Mouse (Mus musculus) ES-CJ7 (cell line): Measurements from ENCODE around the gene Adcyap1.

Experiments used
- DNase-seq: peaks from one replicate; pipeline ENCODE4 v3.0.0; 2011; ENCODE audit warnings: low read depth, low spot score

Adcyap1 gene

DNA sequence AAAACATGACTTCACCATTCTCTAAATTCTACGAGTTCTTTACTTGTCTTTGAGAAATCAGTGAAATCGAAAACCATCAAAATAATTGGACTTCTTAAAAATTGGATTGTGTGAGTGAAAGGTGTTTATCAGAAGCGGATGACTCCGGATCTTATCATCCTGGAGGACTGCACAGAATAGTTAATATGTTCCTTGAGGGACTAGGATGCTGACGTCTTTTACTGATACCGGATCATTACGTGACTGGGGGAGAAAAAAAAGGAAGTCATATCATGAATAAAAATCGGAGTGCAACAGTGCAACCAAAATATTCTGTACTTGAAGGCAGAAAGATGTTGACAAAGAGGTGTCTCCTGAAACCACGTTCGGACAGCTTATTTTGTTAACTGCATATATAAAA lies at the start of gene Adcyap1:
Adcyap1 (plus strand) TSS at position 301 of the 400 bp plus-strand sequence.
- DNase-seq, result no peak

DNA sequence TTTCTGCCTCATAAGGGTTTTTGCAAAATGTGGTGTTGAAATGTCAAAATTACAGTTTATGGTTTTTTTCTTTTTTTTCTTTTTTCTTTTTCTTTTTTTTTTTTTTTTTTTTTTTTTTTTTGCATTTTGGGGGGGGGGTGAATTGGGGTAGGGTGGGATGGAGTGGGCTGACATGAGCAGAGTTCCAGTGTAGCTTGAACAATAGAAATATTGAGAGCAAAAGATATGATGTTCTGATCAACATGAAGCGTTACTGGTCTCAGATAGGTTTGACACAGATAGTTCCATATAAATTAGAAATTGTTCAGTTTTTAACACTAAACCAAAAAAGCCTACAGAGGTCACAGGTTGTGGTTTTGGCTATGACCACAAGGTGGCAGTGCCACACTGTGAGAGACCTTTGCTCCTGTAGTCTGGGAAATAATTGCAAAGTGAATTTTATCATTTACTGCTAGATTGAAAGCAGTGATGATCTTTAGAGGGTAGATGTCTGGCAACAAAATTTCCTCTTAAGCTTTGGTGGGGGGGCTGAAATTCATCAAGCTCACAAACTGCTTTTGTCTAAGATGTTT lies 40.5 kb upstream of the Adcyap1 start:
- peak; percentile 44 for DNase-seq

DNA sequence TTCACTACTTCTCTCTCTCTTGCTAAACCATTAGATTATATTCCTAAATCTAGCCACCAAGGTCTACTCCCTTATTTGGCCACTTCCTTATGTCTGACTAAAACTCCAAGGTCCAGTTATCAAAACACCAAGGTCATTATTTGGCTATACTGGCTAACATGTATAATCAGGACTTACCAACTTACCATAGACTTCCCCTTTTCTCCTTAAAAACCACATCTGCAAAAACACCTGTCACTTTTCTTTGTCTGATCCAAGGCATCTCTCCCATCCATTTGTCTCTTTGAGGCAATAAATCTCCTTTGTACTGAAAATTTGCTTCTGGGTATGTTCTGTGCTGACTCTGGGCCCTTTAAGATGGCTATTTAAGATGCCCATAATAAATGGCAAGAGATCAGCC lies 29.2 kb upstream of the Adcyap1 start:
- DNase-seq, result no peak

DNA sequence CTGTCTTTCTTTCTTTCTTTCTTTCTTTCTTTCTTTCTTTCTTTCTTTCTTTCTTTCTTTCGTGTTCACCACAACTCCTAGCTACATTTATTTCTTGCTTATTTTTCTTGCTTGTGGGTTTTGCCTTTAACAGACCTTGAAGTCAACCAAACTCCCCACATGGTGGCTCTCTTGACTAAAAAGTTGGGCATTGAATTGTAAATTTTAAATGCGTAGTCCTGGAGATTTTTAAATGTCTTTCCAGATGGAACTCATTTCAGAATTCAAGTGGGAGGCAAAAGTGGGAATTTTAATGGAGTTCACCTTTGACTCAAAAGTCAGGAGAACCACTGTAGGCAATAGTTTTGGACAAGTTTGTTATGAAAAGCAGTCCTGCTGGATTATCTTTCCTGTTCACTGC lies 2.0 kb upstream of the Adcyap1 start:
- no peak for DNase-seq

DNA sequence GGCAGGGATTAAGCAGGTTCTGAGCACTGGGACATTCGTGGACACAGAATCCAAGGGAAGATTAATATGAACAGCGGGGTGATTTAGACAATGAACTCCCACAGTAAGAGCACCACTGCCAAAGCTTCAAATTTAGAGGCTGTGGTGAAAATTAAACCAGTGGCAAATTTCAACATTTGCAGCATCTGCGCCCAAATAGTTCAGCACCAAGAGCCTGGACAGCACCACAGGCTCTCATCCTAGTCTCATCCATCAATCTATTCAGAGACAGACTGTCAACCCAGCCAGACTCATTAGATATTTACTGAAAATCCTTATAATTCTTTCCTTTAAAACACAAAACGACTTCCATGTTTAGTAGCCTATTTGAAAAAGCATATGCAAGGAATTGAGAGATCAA lies 604 bp upstream of the Adcyap1 start:
- no peak for DNase-seq

DNA sequence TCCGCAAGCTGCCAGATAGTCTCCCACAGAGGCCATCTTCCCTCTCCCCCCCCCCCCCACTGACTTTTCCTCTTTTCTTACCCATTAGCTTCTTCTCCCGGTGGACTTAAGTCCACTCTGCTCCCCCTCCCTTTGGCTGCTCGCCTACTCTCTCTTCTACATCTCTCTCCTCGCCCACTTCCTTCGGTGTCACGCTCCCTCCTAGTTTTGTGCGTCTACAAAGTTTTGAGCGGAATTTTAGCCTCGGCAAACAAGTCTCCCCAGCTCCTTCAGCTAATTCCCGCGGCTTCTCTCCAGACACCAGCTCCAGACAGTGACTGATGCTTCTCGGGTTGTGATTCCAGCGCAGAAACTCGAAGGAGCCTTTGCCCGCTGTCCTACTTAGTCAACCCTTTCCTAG lies 401 bp downstream of the Adcyap1 start:
- no peak for DNase-seq

DNA sequence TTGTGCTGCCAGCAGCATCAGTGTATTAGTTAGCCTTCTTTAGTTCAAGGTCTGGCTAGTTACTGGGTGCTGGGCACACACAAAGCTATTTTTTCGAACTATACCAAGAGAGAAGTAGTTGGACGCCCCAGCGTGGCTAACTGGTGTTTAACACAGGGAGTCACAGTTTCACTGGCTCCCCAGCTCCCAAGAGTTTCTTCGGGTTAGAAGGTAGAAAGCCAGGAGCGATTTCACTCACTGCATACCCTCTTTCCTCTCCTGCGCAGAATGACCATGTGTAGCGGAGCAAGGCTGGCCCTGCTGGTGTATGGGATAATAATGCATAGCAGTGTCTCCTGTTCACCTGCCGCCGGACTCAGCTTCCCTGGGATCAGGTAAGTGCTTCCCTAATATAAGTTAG lies 930 bp downstream of the Adcyap1 start:
- DNase-seq, result no peak

DNA sequence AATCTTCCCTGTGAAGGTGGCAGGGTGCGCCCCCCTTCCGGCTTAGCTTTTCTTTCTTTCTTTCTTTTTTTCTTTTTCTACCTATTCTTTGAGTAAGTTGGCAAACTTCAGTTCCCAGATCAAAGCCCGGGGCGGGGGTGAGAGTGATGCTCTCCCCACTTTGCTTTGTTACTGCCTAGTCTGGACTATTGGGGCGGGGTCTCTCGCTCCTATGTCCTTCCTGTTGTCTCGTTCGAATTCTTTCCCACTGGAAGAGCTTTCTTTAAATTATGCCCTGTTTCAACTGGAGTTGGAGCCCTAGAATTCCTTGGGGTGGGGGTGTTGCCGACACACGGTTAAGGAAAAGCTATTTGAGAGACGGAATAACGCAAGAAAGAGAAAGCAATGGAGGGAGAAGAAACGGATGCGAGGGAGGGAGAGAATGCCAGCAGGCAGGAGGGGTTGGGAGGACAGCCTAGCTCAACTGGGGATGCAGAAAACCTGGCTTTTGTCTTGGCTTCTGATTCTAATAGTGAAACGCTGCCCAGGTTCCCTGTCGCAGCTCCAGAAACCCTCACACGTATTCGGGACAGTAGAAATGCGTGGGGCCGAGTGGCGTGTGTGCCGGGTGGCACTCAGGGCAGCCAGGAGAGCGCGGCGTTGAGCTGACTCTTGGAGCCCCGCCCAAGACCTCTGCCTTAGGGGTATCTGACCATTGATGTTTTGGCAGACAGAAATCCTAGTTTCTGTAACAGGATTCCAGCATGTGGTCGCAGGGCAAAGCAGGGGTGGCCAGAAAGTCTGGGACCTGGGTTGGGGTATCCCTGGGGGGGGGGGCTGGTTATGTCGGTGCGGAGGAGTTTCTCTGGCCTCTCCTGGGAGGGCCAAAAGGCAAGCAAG lies 1.8 kb downstream of the Adcyap1 start:
- no peak for DNase-seq

DNA sequence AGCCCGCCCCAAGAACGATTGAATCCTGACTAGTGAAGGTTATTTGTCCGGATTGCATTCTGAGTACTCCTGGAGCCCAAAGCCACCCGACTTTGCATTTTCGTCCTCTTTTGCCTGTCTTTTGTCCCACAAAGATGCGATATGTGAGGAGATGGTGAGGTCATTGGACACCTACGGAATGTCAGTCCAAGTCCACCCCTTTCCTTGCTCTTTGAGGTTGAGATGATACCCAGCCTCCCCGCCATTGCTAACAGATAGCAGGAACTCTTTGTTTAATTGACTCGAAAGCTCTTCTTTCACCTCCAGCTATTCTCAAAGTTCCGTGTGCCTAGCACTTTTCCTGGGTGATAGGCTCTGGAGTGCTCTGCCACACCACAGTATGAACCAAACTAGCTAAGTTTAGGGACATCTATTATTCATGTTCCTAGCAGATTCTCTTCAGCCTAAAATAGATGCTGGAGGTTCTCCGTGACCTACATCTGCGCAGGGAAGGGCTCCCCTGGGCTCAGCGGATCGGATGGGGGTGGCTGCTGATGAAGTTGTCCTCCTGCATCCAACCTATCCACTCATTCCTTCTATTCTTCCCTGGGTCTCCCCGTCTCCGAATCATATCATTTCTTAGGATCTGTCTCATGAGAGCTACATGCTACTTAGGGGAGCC lies 2.6 kb downstream of the Adcyap1 start:
- DNase-seq, result no peak

DNA sequence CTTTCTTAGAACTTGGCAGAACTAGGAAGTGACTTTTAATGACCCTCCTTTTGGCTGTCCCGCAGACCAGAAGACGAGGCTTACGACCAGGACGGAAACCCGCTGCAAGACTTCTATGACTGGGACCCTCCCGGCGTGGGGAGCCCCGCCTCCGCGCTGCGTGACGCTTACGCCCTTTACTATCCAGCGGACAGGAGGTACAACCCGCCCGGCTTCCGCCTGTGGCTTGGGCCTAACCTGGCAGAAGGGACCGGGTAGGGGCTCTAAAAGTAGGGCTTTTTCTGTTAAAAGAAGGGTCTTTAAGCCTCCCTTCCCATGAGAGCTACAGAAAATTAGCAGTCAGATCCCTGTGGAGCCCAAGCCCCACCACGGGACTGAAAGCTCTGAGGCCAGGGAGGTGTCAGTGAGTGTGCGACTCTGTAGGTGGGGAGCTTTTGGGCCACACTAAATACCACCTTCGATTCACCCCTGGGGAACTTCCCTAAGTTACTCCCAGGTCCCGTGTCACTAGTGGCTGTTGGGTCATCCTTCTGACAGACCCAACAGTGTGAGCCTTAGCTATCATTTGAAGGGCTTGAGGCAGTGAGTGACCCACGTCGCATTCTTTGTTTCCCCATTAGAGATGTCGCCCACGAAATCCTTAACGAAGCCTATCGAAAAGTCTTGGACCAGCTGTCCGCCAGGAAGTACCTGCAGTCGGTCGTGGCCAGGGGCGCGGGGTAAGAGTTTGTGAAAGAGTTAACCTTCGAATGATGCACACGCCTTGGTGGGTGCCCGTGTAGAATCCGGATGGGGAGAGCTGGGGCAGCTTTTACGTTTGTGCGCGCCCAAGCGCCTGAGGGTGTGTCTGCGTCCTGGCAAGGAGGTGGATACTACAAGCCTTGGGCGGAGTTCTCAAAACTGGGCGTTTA lies 3.6 kb downstream of the Adcyap1 start:
- DNase-seq, result peak; percentile 51

DNA sequence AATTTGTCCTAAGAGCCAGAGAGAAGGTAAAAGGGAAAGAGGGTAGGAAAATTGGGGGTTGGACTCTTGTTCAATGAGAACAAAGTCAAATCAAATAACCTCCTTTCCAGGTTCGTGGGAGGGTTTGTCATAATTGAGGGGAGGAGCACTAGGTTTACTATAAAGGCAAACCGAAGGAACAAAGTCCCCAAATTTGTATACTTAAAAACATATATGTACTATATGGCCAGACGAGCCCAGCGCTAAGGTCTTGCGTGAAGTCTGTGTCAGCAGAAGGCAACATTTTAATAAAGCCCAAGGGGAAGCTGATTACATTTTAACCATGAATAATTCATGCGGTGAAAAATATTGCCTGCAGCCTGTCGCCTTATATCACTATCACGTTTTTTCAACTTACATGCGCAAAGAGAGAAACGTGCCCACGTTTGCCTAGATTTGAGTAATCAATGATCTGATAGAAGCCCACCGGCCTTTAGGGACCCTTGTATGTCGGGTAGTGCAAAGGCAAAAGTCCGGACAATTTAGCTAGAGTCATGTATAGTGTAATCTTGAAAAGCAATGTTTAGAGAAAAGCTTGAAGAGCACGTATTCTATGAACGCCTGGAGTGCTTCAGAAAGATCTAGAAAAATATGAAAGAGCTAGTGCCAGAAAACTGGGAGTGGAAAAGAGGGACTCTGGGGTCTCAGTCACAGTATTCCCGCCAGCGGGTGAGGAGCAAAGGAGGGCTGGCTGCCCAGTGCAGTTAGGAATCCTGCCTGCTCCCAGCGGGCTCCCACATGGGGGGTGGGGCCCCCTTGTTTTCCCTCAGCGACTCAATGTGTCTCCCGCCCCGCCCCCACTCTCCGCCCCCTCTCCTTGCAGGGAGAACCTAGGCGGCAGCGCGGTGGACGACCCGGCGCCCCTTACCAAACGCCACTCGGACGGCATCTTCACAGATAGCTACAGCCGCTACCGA lies 4.5 kb downstream of the Adcyap1 start:
- DNase-seq, result peak; percentile 52

DNA sequence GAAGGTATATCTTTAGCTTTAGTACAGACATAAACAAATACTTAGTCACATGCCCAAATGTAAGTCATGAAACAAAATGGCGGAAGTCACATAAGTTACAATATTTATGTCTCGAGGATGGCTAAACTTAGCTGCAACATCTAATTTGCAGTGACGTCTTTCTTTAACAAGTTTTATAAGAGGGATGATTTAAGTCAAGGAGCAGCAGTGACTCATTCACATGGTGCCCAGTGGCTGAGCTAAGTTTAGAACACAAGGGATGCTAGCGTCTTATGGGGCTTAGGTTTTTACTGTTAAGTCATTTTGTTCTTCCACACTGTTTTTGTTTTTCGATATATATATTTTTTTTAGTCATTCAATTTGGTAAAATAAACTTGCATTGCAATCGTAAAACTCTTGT lies 19.0 kb downstream of the Adcyap1 start:
- no peak for DNase-seq

DNA sequence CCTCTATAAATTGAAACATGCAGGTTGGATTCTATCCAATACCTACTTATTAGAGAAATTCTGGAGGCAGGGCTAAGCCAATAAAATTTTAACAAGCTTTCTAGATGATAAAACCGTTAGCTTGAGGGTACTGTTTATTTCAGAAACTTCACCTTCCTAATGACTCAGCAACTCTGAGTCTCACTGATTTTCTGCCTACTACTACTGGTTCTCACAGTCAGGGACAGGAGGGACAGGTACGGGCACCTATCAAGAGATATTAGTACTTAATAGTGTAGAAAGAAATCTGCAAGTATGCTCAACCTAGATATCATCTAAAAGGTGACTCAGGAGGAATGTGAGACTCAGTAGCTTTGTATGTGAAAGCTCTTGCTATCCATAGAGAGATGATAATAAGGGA lies 19.8 kb downstream of the Adcyap1 start:
- no peak for DNase-seq

DNA sequence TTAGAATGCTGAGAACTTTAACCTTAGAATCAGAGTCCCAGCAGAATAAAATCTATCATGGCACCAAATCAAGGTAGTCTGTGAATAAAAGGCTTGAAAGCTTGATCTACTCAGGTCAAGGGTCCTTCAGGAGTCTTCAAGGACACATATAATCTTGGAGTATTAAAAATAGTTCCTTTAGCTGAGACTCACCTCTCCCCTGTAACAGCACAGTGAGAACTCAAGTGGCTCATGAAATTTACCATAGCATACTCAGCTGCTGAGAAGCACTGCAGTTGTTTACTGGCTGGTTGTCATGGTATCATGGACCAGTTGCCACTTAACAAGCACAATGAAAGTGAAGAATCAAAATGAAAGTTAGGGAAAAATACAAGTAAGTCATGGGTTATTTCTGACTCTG lies 38.5 kb downstream of the Adcyap1 start:
- DNase-seq, result no peak
